Mouse (Mus musculus) testis, adult 2 months (tissue): Measurements from ENCODE around the gene Fig4.

ENCODE experiments used
- CTCF ChIP-seq: fragments of 200-500 bp; IDR thresholded peaks from 2 replicates; pipeline ENCODE4 v1.5.1; 2012; ENCODE audit warnings: low read depth, mild to moderate bottlenecking, inconsistent platforms, low read length, moderate library complexity; ENCODE audit not compliant: control insufficient read depth, insufficient read depth, insufficient replicate concordance
- POLR2A ChIP-seq: fragments of 200-500 bp; IDR thresholded peaks from 2 replicates; pipeline ENCODE4 v1.6.1; 2012; ENCODE audit warnings: low read depth, mild to moderate bottlenecking, inconsistent platforms, low read length, moderate library complexity; ENCODE audit not compliant: control insufficient read depth

GRCm38 (mm10) chr10:41221204-41221603 is 81.9 kb downstream of the Fig4 start:
- TF ChIP-seq POLR2A (no peak), CTCF (no peak)
